Mouse (Mus musculus): Measurements from ENCODE around the gene Frmd4b. TPM values are rescaled to one million over a fixed set of nuclear protein-coding genes. Genes with fewer than 3 reads are reported as not detected.

Frmd4b gene
- polyA plus RNA-seq, 1 experiment from 2014 or later, result 15.1 TPM

DNA sequence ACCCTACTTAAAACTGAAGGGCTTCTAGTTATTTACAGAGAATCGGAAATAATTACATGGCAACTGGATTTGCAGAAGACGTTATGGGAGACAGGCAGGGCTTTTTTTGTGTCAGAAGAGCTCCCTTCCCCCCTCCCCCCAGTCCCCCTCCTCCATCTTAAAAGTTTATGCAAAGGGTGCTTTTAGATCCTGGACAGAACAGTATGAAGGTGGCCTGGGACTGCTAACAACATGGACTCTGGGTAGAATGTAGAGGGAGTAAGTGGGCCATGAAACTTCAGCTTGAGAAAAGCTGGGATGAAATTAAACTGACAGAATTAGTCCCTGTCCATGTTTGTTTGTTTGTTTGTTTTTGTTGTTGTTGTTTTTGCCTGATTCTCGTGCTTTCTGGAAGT, 304.8 kb downstream of the Frmd4b start:
- Histone ChIP-seq H3K9ac (ENCODE audit: low read depth, low read length) (peak overlapping the region; percentile 38; the same call in 1 of the 2 replicates), H3K4me1 (ENCODE audit: control insufficient read depth, insufficient read depth, low read length) (peaks cover 8% of the 10 kb centered on the region), H3K27ac (ENCODE audit: low read length) (no peak overlapping the region), H3K4me2 (ENCODE audit: low read length) (peak overlapping the region; percentile 64), H3K9me3 (replicated peaks; ENCODE audit: control insufficient read depth, low read length, poor library complexity, severe bottlenecking) (no peaks in the 10 kb centered on the region), H3K27me3 (ENCODE audit: control insufficient read depth, insufficient read depth, low read depth, low read length) (no peaks in the 10 kb centered on the region), H3K4me3 (ENCODE audit: low read depth, low read length) (peak overlapping the region; percentile 22; the same call in 1 of the 2 replicates), H3K36me3 (ENCODE audit: control insufficient read depth, insufficient read depth, low read length) (no peaks in the 10 kb centered on the region)
- no peak for ATAC-seq
- WGBS, result 18% methylated on average over 3 of the region's 3 CpGs

DNA sequence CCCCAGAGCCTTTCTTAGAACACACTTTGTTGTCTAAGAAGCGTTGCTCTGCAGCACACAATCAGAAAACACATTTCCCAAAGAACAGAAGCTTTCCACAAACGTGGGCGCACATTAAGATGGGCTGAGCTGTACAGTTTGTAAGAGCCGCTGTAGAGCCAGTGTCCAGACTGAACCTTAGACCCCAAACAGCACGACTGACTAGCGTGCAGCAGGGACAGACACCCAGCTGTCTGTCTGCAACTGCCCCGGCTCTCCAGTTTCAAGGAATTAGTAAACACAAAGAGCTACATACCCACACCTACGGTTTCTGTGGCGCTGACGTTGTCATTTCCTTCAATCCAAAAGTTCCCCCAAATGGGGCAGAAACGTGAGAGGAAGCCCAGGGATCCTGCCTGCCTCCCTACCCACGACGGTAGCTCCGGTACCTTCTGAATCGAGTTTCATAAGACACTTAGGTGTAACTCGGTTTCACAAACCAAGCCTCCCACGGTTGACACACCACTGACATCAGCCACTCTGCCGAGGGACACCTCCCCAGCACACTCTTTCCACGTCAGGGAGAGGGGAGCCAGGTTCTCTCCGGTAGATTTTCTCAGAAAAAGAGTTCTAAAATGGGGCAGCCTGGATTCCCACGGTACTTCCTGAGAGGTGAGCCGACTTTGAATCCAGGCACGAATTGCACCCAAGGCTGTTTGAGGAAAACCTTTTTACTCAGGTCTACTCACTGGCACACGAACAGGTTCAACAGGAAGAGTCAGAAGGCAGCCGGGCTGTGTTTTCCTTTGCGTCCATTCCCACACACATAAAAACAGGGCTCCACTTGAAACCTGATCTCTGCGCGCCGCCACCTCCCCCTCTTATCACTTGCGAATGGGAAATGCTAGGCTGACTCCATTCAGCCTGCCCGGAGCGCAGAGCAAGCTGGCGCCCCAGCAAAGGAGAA, 305.5 kb downstream of the Frmd4b start:
- H3K9ac ChIP-seq (ENCODE audit: low read depth, low read length), result peak overlapping the region; percentile 38; the same call in 1 of the 2 replicates
- H3K4me3 ChIP-seq (ENCODE audit: low read depth, low read length), result peak overlapping the region; percentile 22
- peaks cover 8% of the 10 kb centered on the region for H3K4me1 ChIP-seq (ENCODE audit: control insufficient read depth, insufficient read depth, low read length)
- H3K27ac ChIP-seq (ENCODE audit: low read length), result no peak overlapping the region
- H3K36me3 ChIP-seq (ENCODE audit: control insufficient read depth, insufficient read depth, low read length), result no peaks in the 10 kb centered on the region
- no peak for ATAC-seq
- H3K27me3 ChIP-seq (ENCODE audit: control insufficient read depth, insufficient read depth, low read depth, low read length), result no peaks in the 10 kb centered on the region
- 5% methylated on average over 33 of the region's 33 CpGs for WGBS
- peak overlapping the region; percentile 64 for H3K4me2 ChIP-seq (ENCODE audit: low read length)
- H3K9me3 ChIP-seq (replicated peaks; ENCODE audit: control insufficient read depth, low read length, poor library complexity, severe bottlenecking), result no peaks in the 10 kb centered on the region

DNA sequence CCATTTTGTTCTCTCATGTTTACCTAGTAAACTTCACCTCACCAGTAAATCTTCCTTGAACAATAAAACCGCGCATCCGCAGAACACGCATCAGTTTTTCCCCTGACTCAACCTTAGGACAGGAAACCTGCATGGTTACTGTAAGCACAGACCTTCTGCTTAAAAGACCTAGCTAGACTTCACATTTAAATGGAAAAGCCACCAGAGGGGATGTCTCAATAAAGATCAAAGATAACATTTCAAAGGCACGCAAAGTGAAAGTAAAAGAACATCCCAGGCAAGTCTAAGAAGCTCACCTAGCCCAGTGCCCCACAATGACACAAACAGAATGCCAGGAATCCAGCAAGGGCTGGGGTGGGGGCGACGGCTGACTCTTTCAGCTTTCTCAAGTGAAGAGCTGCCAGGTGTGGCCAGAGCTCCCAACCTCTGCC, 306.4 kb downstream of the Frmd4b start:
- 56% methylated on average over 7 of the region's 7 CpGs for WGBS
- H3K4me3 ChIP-seq (ENCODE audit: low read depth, low read length), result no peak overlapping the region
- H3K36me3 ChIP-seq (ENCODE audit: control insufficient read depth, insufficient read depth, low read length), result peaks cover 6% of the 10 kb centered on the region; the same call in 1 of the 2 replicates
- H3K27me3 ChIP-seq (ENCODE audit: control insufficient read depth, insufficient read depth, low read depth, low read length), result no peaks in the 10 kb centered on the region
- H3K27ac ChIP-seq (ENCODE audit: low read length), result no peak overlapping the region
- H3K4me1 ChIP-seq (ENCODE audit: control insufficient read depth, insufficient read depth, low read length), result peaks cover 8% of the 10 kb centered on the region
- H3K9ac ChIP-seq (ENCODE audit: low read depth, low read length), result no peak overlapping the region
- H3K4me2 ChIP-seq (ENCODE audit: low read length), result no peak overlapping the region
- no peaks in the 10 kb centered on the region for H3K9me3 ChIP-seq (replicated peaks; ENCODE audit: control insufficient read depth, low read length, poor library complexity, severe bottlenecking)
- no peak for ATAC-seq

DNA sequence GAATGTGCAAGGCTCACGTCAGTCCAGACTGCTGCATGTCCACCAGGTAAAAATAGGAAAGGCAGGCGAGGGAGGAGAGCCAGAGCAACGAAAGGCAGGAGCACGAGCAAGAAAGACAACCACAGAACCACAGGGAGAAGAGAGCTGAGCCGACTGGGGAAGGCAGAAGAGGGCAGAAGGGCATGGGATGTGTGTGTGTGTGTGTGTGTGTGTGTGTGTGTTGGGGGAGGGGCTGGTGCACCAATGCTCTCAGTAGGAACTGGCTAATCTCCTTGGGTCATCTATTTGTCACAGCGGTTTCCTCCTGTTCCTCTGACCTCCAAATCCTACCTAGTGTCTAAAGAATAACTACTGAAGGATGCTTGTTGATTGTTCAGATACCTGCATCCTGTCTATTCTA, 308.2 kb downstream of the Frmd4b start:
- Histone ChIP-seq H3K9me3 (replicated peaks; ENCODE audit: control insufficient read depth, low read length, poor library complexity, severe bottlenecking) (no peaks in the 10 kb centered on the region), H3K27ac (ENCODE audit: low read length) (no peak overlapping the region), H3K27me3 (ENCODE audit: control insufficient read depth, insufficient read depth, low read depth, low read length) (no peaks in the 10 kb centered on the region), H3K4me1 (ENCODE audit: control insufficient read depth, insufficient read depth, low read length) (peaks cover 12% of the 10 kb centered on the region), H3K4me3 (ENCODE audit: low read depth, low read length) (no peak overlapping the region), H3K4me2 (ENCODE audit: low read length) (no peak overlapping the region), H3K36me3 (ENCODE audit: control insufficient read depth, insufficient read depth, low read length) (peaks cover 8% of the 10 kb centered on the region; the same call in 1 of the 2 replicates), H3K9ac (ENCODE audit: low read depth, low read length) (no peak overlapping the region)
- 44% methylated on average over 6 of the region's 6 CpGs for WGBS
- no peak for ATAC-seq

DNA sequence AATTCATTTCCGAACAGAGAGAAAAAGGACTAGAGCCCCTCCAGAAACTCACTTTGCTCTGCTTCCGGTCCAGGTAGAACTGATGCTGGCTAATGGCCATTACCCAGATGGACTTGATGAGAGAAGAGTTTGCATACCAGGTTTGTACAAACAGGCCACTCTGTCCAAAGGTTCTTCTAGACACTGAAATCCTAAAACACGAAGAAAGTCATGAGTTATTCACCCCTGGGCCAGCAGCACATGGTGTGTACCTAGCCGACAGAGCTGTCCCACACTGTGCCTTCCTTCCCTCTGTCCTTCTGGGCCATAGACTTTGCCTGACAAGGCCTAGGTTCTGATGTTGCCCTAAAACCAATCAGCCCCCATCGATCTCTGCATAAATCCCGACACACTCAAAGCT, 308.8 kb downstream of the Frmd4b start:
- H3K4me2 ChIP-seq (ENCODE audit: low read length), result no peak overlapping the region
- H3K27me3 ChIP-seq (ENCODE audit: control insufficient read depth, insufficient read depth, low read depth, low read length), result no peaks in the 10 kb centered on the region
- H3K36me3 ChIP-seq (ENCODE audit: control insufficient read depth, insufficient read depth, low read length), result peaks cover 11% of the 10 kb centered on the region; the same call in 1 of the 2 replicates
- no peak overlapping the region for H3K27ac ChIP-seq (ENCODE audit: low read length)
- WGBS, result 86% methylated on average over 6 of the region's 6 CpGs
- H3K9me3 ChIP-seq (replicated peaks; ENCODE audit: control insufficient read depth, low read length, poor library complexity, severe bottlenecking), result no peaks in the 10 kb centered on the region
- H3K4me1 ChIP-seq (ENCODE audit: control insufficient read depth, insufficient read depth, low read length), result peaks cover 12% of the 10 kb centered on the region
- H3K9ac ChIP-seq (ENCODE audit: low read depth, low read length), result no peak overlapping the region
- H3K4me3 ChIP-seq (ENCODE audit: low read depth, low read length), result no peak overlapping the region
- ATAC-seq, result no peak

DNA sequence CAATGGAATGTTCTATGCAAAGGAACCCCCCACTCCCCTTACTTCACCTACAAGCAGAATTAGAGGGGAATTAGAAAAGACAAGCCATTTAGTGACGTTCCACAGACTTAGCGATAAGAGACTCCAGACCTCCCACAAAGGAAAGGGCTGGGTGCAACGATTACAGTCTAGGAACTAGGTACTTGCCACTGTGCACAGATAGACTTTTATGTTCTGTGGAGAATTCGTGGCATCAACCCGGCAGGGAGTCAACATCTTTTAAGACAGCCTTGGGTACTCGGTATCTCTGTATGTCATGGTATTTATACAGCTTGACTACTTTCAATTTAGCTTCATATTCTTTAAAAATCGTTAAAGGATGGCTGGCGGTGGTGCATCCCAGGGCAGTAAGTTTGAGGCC, 310.1 kb downstream of the Frmd4b start:
- Histone ChIP-seq H3K27ac (ENCODE audit: low read length) (no peak overlapping the region), H3K27me3 (ENCODE audit: control insufficient read depth, insufficient read depth, low read depth, low read length) (no peaks in the 10 kb centered on the region), H3K9me3 (replicated peaks; ENCODE audit: control insufficient read depth, low read length, poor library complexity, severe bottlenecking) (no peaks in the 10 kb centered on the region), H3K36me3 (ENCODE audit: control insufficient read depth, insufficient read depth, low read length) (peaks cover 12% of the 10 kb centered on the region; the same call in 1 of the 2 replicates), H3K4me1 (ENCODE audit: control insufficient read depth, insufficient read depth, low read length) (peaks cover 7% of the 10 kb centered on the region; the same call in 1 of the 2 replicates), H3K4me2 (ENCODE audit: low read length) (no peak overlapping the region), H3K4me3 (ENCODE audit: low read depth, low read length) (no peak overlapping the region), H3K9ac (ENCODE audit: low read depth, low read length) (no peak overlapping the region)
- ATAC-seq, result no peak
- 76% methylated on average over 8 of the region's 8 CpGs for WGBS

DNA sequence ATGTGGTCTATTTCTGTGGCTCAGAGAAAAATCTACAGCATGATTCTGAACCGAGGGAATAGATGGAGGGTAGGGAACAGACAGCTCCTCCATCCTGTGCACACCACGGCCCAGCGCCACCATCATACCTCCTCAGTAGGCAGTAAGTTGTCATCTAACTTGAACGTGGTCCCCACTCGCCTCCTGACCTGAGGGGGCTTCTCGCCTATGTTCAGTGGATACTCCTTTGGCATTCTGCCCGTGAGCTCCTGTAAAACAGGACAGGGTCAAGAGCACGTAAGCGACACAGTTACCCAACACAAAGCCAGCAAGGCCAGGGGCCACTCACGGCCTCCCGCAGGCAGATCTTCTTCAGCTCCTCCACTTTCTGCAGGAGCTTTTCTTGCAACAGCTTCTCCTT, 311.0 kb downstream of the Frmd4b start:
- WGBS, result 87% methylated on average over 11 of the region's 11 CpGs
- H3K9me3 ChIP-seq (replicated peaks; ENCODE audit: control insufficient read depth, low read length, poor library complexity, severe bottlenecking), result no peaks in the 10 kb centered on the region
- H3K27me3 ChIP-seq (ENCODE audit: control insufficient read depth, insufficient read depth, low read depth, low read length), result no peaks in the 10 kb centered on the region
- H3K9ac ChIP-seq (ENCODE audit: low read depth, low read length), result no peak overlapping the region
- H3K36me3 ChIP-seq (ENCODE audit: control insufficient read depth, insufficient read depth, low read length), result peaks cover 12% of the 10 kb centered on the region; the same call in 1 of the 2 replicates
- no peak overlapping the region for H3K27ac ChIP-seq (ENCODE audit: low read length)
- ATAC-seq, result no peak
- H3K4me2 ChIP-seq (ENCODE audit: low read length), result no peak overlapping the region
- 0 out of 2 replicates have a peak, but pooled peaks cover 4% of the 10 kb centered on the region for H3K4me1 ChIP-seq (ENCODE audit: control insufficient read depth, insufficient read depth, low read length)
- no peak overlapping the region for H3K4me3 ChIP-seq (ENCODE audit: low read depth, low read length)

DNA sequence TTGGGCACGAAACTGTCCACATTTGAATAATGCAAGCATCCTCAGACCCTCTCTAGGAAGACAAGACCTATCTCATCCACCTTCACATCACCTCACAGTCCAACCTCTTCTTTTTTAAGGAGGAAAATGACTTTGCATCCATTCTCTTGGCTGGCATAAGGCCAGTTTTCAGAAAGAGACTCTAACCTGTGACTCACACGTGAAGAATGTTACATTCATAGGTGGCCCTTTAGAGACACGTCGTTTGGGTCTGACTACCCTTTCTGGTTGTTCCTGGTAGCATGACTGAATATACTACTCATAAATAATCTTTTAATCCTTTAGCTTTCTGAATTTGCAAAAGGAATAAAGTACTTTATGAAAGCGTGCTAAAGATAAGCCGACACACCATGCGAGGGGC, 311.9 kb downstream of the Frmd4b start:
- Histone ChIP-seq H3K9ac (ENCODE audit: low read depth, low read length) (no peak overlapping the region), H3K27me3 (ENCODE audit: control insufficient read depth, insufficient read depth, low read depth, low read length) (no peaks in the 10 kb centered on the region), H3K9me3 (replicated peaks; ENCODE audit: control insufficient read depth, low read length, poor library complexity, severe bottlenecking) (no peaks in the 10 kb centered on the region), H3K4me2 (ENCODE audit: low read length) (no peak overlapping the region), H3K4me3 (ENCODE audit: low read depth, low read length) (no peak overlapping the region), H3K4me1 (ENCODE audit: control insufficient read depth, insufficient read depth, low read length) (0 out of 2 replicates have a peak, but pooled peaks cover 4% of the 10 kb centered on the region), H3K36me3 (ENCODE audit: control insufficient read depth, insufficient read depth, low read length) (peaks cover 12% of the 10 kb centered on the region; the same call in 1 of the 2 replicates), H3K27ac (ENCODE audit: low read length) (0 out of 2 replicates have a peak overlapping the region, but pooled peaks have one; percentile 2)
- WGBS, result 82% methylated on average over 7 of the region's 7 CpGs
- ATAC-seq, result no peak

DNA sequence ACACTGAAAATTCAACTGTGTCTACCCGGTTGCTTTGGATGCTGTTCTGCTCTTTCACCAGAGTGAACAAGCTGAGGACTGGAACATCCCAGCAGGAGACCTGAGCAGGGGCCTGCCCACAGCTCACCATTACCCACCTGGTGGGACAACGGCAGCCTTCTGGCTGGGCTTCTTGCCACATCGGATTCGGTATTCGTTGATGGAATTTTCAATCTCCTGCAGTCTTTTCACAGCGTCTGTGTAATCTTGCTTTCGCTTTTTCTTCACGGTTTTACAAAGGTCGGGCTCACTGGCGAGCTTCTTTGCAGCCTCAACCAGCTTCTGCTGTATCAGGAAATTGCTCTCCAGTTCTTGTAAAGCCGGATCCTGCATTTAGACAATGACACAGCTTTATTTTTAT, 312.3 kb downstream of the Frmd4b start:
- 51% methylated on average over 11 of the region's 11 CpGs for WGBS
- H3K4me2 ChIP-seq (ENCODE audit: low read length), result no peak overlapping the region
- no peaks in the 10 kb centered on the region for H3K27me3 ChIP-seq (ENCODE audit: control insufficient read depth, insufficient read depth, low read depth, low read length)
- ATAC-seq, result no peak
- no peak overlapping the region for H3K9ac ChIP-seq (ENCODE audit: low read depth, low read length)
- 0 out of 2 replicates have a peak, but pooled peaks cover 4% of the 10 kb centered on the region for H3K4me1 ChIP-seq (ENCODE audit: control insufficient read depth, insufficient read depth, low read length)
- no peaks in the 10 kb centered on the region for H3K9me3 ChIP-seq (replicated peaks; ENCODE audit: control insufficient read depth, low read length, poor library complexity, severe bottlenecking)
- peaks cover 12% of the 10 kb centered on the region; the same call in 1 of the 2 replicates for H3K36me3 ChIP-seq (ENCODE audit: control insufficient read depth, insufficient read depth, low read length)
- H3K4me3 ChIP-seq (ENCODE audit: low read depth, low read length), result no peak overlapping the region
- H3K27ac ChIP-seq (ENCODE audit: low read length), result 0 out of 2 replicates have a peak overlapping the region, but pooled peaks have one; percentile 2

Data from midbrain, embryonic 16.5 days (tissue).